Comparison of ENCODE assay signal across 8 mouse cellular contexts in the genomic region with DNA sequence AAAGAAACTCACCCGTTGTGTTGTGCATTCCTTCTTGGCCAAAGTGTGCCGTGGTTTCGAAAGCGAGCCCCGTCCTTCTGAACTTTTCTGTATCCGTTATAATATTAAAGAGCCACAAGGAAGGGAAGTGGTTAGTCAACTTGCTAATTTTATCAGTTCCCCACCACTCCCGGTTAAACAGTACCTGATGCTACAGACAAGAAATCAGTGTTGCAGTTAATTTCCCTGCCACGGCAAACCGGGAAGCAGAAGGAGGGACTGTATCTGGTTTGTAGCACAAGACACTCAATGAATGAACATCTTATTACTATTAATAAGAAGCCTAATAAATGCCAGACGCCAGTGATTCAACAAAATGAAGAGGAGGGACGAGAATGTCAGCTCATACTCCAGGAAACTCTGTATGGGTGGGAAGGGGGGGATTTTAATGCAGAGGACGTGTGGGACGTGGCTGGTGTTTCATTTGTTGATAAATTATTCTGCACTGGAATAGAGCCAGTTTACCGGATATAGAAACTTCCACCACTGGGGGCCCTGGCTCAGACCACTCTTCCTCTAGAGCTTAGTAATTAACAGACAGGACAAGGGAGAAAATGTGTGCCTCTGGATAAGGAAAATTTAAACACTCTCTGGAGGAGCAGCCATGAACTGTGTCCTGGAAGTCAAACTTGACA.
DNase-seq lines count a peak whose midpoint lies in the region; ATAC-seq and TF ChIP-seq lines count a peak whose summit lies in the region.

No protein-coding gene starts in this region.

- peak; percentile 50 for DNase-seq in embryonic facial prominence, embryonic 11.5 days (ENCODE audit: low spot score)
- no peak for DNase-seq in embryonic facial prominence, embryonic 10.5 days (ENCODE audit: low spot score)
- peak; percentile 11 to 27 for DNase-seq in heart, postnatal 36 days
- DNase-seq in liver, postnatal 0 days, result no peak
- no peak for DNase-seq in layer of hippocampus, adult 8-10 months (ENCODE audit: low spot score in 2 of 2)
- DNase-seq in thymus, postnatal 14 days, result no peak
- DNase-seq in left cerebral cortex, adult 11 months (ENCODE audit: low spot score), result no peak

- H3K27ac ChIP-seq in embryonic facial prominence, embryonic 11.5 days (replicated peaks; ENCODE audit: low read depth, low read length), result no peak overlapping the region
- no peak overlapping the region for H3K27ac ChIP-seq in embryonic facial prominence, embryonic 10.5 days (replicated peaks)
- H3K27ac ChIP-seq in bone marrow, adult 2 months (ENCODE audit: control insufficient read depth, insufficient read depth, low read depth, low read length, poor library complexity), result no peak overlapping the region
- H3K27ac ChIP-seq in liver, postnatal 0 days (ENCODE audit: low read depth), result peak overlapping the region; percentile 60

- H3K4me2 ChIP-seq in embryonic facial prominence, embryonic 11.5 days (ENCODE audit: low read depth, low read length), result no peak overlapping the region
- peak overlapping the region; percentile 62 for H3K4me2 ChIP-seq in liver, postnatal 0 days (ENCODE audit: low read depth, low read length)

- no peaks in the 10 kb centered on the region for H3K36me3 ChIP-seq in embryonic facial prominence, embryonic 11.5 days (replicated peaks; ENCODE audit: control insufficient read depth, insufficient read depth, low read depth, low read length)
- no peaks in the 10 kb centered on the region for H3K36me3 ChIP-seq in embryonic facial prominence, embryonic 10.5 days (replicated peaks)
- no peaks in the 10 kb centered on the region for H3K36me3 ChIP-seq in liver, postnatal 0 days (replicated peaks; ENCODE audit: insufficient read depth, low read length)

- intact Hi-C loops in heart, postnatal 36 days (cut with DNase I), result loop anchor here (2.0 to 5.0 kb wide), 2 partner anchors 14 to 78 kb away; no protein-coding TSS in a partner anchor

- no peak for TF ChIP-seq CTCF in bone marrow, adult 2 months (IDR thresholded peaks at IDR 0.05; ENCODE audit: control insufficient read depth, insufficient read depth, low read length)
- TF ChIP-seq CTCF in liver, postnatal 0 days (IDR thresholded peaks at IDR 0.05; ENCODE audit: low read depth), result no peak

- TF ChIP-seq EP300 in liver, postnatal 0 days (IDR thresholded peaks at IDR 0.05; ENCODE audit: low read depth), result no peak

- no peaks in the 10 kb centered on the region for H3K4me1 ChIP-seq in embryonic facial prominence, embryonic 11.5 days (ENCODE audit: control insufficient read depth, insufficient read depth, low read length)
- peaks cover 10% of the 10 kb centered on the region; the same call in 1 of the 2 replicates for H3K4me1 ChIP-seq in embryonic facial prominence, embryonic 10.5 days
- no peaks in the 10 kb centered on the region for H3K4me1 ChIP-seq in bone marrow, adult 2 months (ENCODE audit: control insufficient read depth, insufficient read depth, low read length)
- no peaks in the 10 kb centered on the region for H3K4me1 ChIP-seq in liver, postnatal 0 days (ENCODE audit: insufficient read depth)

- WGBS in embryonic facial prominence, embryonic 11.5 days, result 54% methylated on average over 14 of the region's 14 CpGs
- 60% methylated on average over 14 of the region's 14 CpGs for WGBS in embryonic facial prominence, embryonic 10.5 days
- under 1% methylated on average over 14 of the region's 14 CpGs for WGBS in bone marrow, adult 2 months
- 19% methylated on average over 14 of the region's 14 CpGs for WGBS in liver, postnatal 0 days (ENCODE audit: insufficient replicate concordance)

- H3K9me3 ChIP-seq in embryonic facial prominence, embryonic 11.5 days (replicated peaks; ENCODE audit: control insufficient read depth, low read length), result no peaks in the 10 kb centered on the region
- no peaks in the 10 kb centered on the region for H3K9me3 ChIP-seq in embryonic facial prominence, embryonic 10.5 days
- no peaks in the 10 kb centered on the region for H3K9me3 ChIP-seq in liver, postnatal 0 days (ENCODE audit: low read length)

- no peaks in the 10 kb centered on the region for H3K27me3 ChIP-seq in embryonic facial prominence, embryonic 11.5 days (ENCODE audit: control insufficient read depth, insufficient read depth, low read length)
- no peaks in the 10 kb centered on the region for H3K27me3 ChIP-seq in embryonic facial prominence, embryonic 10.5 days (replicated peaks; ENCODE audit: low read depth, poor library complexity, severe bottlenecking)
- no peaks in the 10 kb centered on the region for H3K27me3 ChIP-seq in liver, postnatal 0 days (ENCODE audit: insufficient read depth, low read length)

- no peak for ATAC-seq in embryonic facial prominence, embryonic 11.5 days (replicated peaks; ENCODE audit: insufficient number of reproducible peaks, low FRiP score, low TSS enrichment, low read depth)
- no peak for ATAC-seq in liver, postnatal 0 days

- no peak overlapping the region for H3K9ac ChIP-seq in embryonic facial prominence, embryonic 11.5 days (replicated peaks; ENCODE audit: low read length)
- 0 out of 2 replicates have a peak overlapping the region, but pooled peaks have one; percentile 44 for H3K9ac ChIP-seq in liver, postnatal 0 days (replicated peaks)

- no peak overlapping the region for H3K4me3 ChIP-seq in embryonic facial prominence, embryonic 11.5 days (ENCODE audit: low read depth, low read length)
- H3K4me3 ChIP-seq in embryonic facial prominence, embryonic 10.5 days, result no peak overlapping the region
- H3K4me3 ChIP-seq in bone marrow, adult 2 months (replicated peaks; ENCODE audit: control insufficient read depth, low read depth, low read length), result peak overlapping the region; percentile 37
- H3K4me3 ChIP-seq in liver, postnatal 0 days (ENCODE audit: low read depth, low read length), result peak overlapping the region; percentile 29

- TF ChIP-seq POLR2A in bone marrow, adult 2 months (IDR thresholded peaks at IDR 0.05; ENCODE audit: borderline replicate concordance, control insufficient read depth, low read depth, low read length), result no peak

Comparison
In these comparisons a context has a peak if more than half of its experiments do, and no peak if none do; other contexts are left out.
1. DNase-seq: peak in embryonic facial prominence, embryonic 11.5 days (single experiment) and heart, postnatal 36 days (2 of 2); none in embryonic facial prominence, embryonic 10.5 days (single experiment), liver, postnatal 0 days (single experiment), layer of hippocampus, adult 8-10 months (0 of 2), thymus, postnatal 14 days (single experiment) and left cerebral cortex, adult 11 months (single experiment).
2. H3K4me3 ChIP-seq: peak in bone marrow, adult 2 months (single experiment) and liver, postnatal 0 days (single experiment); none in embryonic facial prominence, embryonic 11.5 days (single experiment) and embryonic facial prominence, embryonic 10.5 days (single experiment).